Mouse (Mus musculus): ENCODE measurements at regions not wholly inside any gene's neighbourhood (a gene's known extent, or its start where the extent isn't known, plus 50 kb on each side); places are given as distances from the start of the nearest gene placed in this dataset.
"Not testable (repeated sequence)": the region's sequence is repeated elsewhere in the genome, so short reads cannot be mapped to it uniquely, and the experiment has no call there.

DNA sequence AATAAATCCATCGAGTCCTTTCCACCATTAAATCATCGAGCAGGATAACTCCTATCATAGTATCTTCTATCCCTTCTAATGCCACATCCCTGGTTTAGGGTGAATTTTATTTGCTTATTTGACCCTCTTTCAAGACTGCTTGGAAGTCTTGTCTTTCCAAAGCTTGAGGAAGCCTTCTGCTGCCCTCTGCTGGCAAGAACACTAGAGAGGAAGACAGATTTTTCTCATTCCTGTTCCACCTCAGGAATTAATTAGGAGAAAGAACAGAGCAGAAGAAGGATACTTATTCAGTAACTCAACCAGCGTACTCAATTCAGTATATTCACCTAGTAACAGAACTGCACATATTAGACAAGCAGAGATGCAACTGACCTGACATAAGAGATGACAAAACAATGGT, 1005.9 kb downstream of the Basp1 start:
- peak; percentile 62 to 72 for DNase-seq (ENCODE audit: low spot score in 2 of 2)

DNA sequence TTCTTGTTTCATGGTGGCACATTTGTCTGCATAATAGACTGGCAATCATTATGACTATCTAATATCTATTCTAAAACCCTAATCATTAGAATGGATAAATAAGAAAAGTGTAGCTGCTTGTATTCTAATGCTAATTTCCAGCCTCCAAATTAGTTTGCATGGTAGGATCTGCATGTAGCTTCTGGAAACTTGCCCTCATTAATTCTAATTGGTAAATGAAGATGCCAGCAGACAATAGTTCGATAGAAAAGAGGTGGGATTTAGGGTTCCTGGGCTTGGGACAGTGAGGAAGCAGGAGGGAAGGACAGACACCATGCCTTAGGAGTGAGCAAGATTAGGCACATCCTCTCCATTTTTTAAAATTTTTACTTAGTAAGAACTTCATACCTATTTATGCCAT, 1008.3 kb downstream of the Basp1 start:
- no peak for DNase-seq (ENCODE audit: low spot score in 2 of 2)

DNA sequence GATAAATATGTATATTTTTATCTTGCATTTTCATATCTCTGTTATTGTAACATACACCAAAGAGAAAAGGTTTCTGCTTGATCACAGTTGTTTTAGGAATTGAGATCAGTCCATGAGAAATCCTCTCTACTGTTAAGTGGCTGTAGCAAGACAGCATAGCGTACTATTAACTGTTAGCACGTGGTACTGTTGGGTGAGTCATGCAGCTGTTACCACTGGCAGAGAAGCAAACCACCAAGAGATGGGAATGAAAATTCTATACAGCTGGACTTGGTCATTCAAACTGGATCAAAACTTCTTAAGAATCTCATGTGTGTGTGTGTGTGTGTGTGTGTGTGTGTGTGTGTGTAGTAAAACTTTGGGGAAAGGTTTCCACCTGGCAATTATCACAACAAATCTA, 1013.5 kb downstream of the Basp1 start:
- DNase-seq (ENCODE audit: low spot score in 2 of 2), result no peak

DNA sequence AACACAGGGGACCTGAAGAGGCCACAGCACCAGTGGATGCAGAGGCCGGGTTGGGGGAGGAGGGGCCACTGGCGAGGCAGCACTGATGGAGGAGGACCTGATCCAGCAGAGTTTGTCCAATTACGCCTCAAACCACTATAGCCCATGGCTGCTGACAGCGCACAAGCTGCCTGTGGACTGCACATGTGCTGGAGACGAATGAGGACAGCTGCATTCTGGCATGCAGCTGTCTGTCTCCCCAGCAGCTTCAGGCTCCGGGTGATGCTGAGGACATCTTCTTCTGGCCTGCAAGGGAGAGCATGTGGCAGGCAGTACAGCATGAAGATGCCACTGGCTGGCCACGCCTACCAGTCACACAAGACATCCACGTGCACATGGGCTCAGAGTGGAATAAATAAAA, 1055.2 kb downstream of the Basp1 start:
- DNase-seq (ENCODE audit: low spot score in 2 of 2), result no peak

DNA sequence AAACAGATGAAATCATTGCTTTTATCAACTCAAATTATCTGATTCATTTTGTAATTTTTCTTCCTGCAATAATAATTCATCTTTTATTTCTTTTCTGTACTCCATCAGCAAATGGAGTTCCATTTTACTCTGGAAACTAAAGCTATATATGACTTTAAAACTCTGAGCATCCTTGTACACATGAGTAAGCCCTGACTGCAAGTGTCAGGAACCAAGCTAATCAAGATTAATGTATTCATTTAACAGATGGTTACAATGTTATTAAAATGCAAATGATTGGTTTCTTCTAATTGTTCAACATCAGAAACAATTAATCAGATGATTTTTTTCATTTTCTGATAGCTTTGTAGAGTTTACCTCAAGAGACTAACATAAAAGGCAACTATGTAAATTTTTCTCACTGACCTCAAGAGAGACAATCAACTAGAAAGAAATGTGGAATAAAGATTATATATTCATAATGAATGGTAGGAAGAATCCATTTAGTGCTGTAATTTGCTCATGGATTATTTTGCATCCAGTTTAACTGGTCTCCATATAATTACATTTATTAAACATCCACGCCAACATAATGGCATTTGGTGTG, 1064.5 kb downstream of the Basp1 start:
- no peak for DNase-seq (ENCODE audit: low spot score in 2 of 2)

DNA sequence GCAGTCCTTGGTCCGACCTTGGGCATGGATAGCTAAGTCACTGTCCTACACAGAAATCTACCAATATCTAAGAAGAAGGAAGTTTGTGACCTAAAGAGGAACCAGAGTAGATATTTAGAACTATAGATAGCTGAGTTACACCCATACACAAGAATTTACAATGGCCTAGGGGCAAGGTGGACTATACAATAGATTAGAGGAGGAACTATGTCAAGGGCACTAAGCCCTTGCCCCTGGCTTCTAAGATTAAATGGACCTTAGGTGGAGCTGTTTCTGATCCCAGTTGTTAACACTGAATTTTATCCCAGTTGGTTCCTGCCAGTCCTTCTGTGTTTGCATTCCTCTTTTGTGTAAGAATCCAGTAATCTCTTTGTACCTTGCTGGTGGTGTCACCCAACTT, 1077.7 kb downstream of the Basp1 start:
- DNase-seq (ENCODE audit: low spot score in 2 of 2), result not testable (repeated sequence)

DNA sequence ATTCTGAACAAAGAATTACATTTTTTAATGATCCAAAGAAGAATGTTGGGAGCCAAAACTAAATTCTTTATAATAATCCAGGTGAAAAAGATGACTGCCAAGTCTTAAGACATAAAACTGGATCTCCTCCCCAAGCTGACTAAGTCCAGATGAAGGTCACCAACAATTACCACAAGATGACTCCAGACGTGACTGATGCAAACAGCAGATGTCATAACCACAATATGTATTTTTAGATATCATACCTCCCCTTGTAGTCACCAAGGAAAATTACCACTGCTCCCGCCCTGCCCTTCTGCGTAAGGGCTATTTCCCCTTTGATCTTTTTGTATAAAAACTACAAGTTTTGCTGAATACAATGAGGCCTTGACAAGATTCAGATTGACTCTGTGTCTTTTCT, 1110.4 kb downstream of the Basp1 start:
- not testable (repeated sequence) for DNase-seq (ENCODE audit: low spot score in 2 of 2)

DNA sequence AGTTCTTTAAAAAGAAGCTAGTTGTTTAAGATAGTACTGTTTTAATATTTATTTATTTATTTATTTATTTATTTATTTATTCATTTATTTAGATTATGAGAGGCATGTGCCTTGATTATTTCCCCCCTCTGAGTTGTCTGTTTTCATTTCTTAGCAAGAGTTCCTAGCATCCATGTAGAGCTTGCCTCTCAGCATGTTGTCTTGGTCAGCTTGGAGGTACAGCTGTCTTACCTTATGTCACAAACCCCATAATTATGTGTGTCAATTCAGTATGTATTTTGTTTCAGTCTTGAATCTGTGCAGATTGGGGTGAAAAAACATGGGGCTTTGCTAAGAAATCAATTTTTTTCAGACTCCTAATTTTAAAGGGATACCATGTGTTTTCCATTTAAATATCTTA, 1116.3 kb downstream of the Basp1 start:
- no peak for DNase-seq (ENCODE audit: low spot score in 2 of 2)

DNA sequence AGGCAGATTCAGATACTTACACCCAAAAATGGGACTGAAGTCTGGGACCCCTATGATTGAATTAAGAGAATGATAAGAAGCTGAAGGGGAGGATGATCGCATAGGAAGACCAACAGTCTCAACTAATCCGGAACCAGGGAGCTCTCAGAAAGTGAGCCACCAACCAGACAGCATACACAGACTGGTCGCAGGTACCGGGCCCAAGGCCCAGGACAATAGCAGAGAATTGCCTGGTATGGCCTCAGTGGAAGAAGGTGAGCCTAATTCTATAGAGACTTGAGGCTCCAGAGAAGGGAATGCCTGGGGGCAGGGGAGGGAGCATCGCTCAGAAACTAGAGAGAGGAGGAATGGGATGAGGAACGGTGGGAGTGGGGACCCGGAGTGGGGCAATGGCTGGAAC, 1116.8 kb downstream of the Basp1 start:
- DNase-seq (ENCODE audit: low spot score in 2 of 2), result no peak

DNA sequence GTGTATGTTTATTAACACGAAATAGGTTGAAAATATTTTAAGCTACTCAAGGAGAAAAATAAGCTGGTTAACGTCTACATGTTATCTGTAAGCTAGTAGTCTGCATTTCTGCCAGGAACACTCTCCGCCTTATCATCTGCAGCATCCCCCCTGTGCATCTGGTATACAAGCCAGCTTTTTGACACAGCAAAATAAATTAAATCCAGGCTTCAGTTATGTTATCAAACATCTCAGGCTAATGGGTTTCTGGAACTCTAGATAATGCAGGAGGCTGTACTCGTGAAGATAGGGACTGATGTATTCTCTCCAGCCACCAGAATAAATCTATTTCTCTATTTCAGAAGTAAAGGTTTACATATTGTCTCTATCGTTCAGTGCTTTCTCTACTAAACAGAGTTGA, 1138.5 kb downstream of the Basp1 start:
- DNase-seq (ENCODE audit: low spot score in 2 of 2), result no peak

DNA sequence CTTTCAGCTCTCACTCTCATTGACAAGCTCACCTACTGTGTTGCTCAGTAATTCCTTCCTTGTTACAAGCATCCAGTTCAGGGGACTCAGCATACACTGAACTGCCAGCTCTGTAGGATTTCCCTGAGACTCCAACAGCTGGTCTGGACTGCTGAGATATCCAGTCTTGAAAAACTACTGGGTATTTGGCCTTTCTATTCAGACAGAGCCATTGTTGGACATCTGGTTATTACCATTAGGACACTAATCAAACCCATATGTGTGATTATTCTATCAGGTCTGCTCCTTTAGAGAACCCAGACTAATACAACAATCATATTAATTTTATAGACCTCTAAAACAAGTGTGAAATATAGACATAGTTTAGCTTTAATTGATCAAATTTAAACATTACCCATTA, 1146.2 kb downstream of the Basp1 start:
- no peak for DNase-seq (ENCODE audit: low spot score in 2 of 2)
